Mouse (Mus musculus) neural tube, embryonic 13.5 days (tissue): ENCODE measurements around the gene Dnajc5. TPM values are rescaled to one million over a fixed set of nuclear protein-coding genes. Genes with fewer than 3 reads are reported as not detected.
A peak's percentile ranks its signal among the peaks of the same experiment; 100 is the strongest.

Experiments
- ATAC-seq: fragments of 200-750 bp; cut with Nextera tagmentation; 2 replicates; pipeline ENCODE4 v1.8.0; 2017; ENCODE audit warnings: low read depth, mild to moderate bottlenecking, moderate TSS enrichment, moderate library complexity
- H3K27ac ChIP-seq: fragments of 300-500 bp; sonication (generic); replicated peaks from 2 replicates; pipeline ENCODE4 v1.5.1; 2015; ENCODE audit warnings: moderate library complexity, mild to moderate bottlenecking, inconsistent platforms
- H3K27me3 ChIP-seq: fragments of 300-500 bp; sonication (generic); 2 replicates; pipeline ENCODE4 v1.6.1; 2015; ENCODE audit warnings: mild to moderate bottlenecking, inconsistent platforms
- H3K36me3 ChIP-seq: fragments of 300-500 bp; sonication (generic); 2 replicates; pipeline ENCODE4 v1.6.1; 2015; ENCODE audit warnings: mild to moderate bottlenecking, inconsistent platforms
- H3K4me1 ChIP-seq: fragments of 300-500 bp; sonication (generic); replicated peaks from 2 replicates; pipeline ENCODE4 v1.6.1; 2015; ENCODE audit warnings: inconsistent platforms
- H3K4me2 ChIP-seq: fragments of 300-500 bp; sonication (generic); 2 replicates; pipeline ENCODE4 v1.6.1; 2015; ENCODE audit warnings: inconsistent platforms, mild to moderate bottlenecking, moderate library complexity
- H3K4me3 ChIP-seq: fragments of 300-500 bp; sonication (generic); 2 replicates; pipeline ENCODE4 v1.5.1; 2015; ENCODE audit warnings: mild to moderate bottlenecking, inconsistent platforms
- H3K9ac ChIP-seq: fragments of 300-500 bp; sonication (generic); 2 replicates; pipeline ENCODE4 v1.6.1; 2015; ENCODE audit warnings: moderate library complexity, mild to moderate bottlenecking, inconsistent platforms
- H3K9me3 ChIP-seq: fragments of 300-500 bp; sonication (generic); 2 replicates; pipeline ENCODE4 v1.6.1; 2016; ENCODE audit warnings: inconsistent platforms
- WGBS: fragments of 180-500 bp; shearing (Covaris S2); methylation state at CpG from one replicate; pipeline ENCODE4 v1.1.7; 2015; 5-methylcytosine and 5-hydroxymethylcytosine counted together
- polyA plus RNA-seq: library from polyadenylated mRNA; unstranded; fragments of >200 nt; fragmentation: Nextera tagmentation; extraction: Ambion mirVana; gene quantifications from 2 replicates; pipeline ENCODE4 v1.2.1, GENCODE M21; 2015

The Dnajc5 gene
- polyA plus RNA-seq, 1 experiment from 2014 or later, result 192 TPM

DNA sequence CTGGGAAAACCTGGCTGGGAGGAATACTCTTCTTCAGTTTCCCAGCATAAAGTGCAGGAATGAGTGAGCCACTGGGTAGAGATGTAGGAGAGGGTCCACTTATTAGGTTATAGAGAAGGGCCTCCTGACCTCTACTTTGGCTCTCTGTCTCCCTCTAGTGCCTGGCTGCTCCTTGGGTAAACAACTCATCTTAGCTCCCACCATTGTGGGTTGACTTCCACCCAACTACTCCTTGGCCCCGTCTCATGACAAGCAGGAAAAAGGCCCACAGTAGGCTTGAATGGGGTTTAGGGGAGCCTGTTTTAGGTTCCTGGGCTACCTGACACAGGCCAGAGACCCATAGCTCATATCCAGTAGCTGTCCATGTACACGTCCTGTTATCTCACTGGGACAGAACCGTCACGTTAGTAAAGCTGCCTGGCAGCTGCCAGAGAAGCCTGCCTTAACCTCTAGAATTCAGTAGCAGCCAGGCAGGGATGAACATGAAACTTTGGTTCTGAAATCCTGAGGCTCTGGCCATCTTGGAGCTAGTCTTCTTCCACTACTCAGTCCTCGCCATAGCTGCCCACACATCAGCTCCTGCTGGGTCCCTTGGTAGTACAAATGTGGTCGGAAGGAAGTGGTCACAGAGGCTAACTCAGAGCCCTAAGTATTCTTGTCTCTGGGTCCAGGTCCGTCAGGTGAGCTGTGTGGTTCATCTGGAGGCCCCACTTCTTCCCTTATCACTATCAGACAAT lies 48.2 kb downstream of the Dnajc5 start:
- H3K4me3 ChIP-seq, result no peak overlapping the region
- H3K9ac ChIP-seq, result no peak overlapping the region
- no peak overlapping the region for H3K4me2 ChIP-seq
- no peak overlapping the region for H3K27ac ChIP-seq
- no peaks in the 10 kb centered on the region for H3K4me1 ChIP-seq
- H3K27me3 ChIP-seq, result no peaks in the 10 kb centered on the region
- ATAC-seq, result no peak
- 78% methylated on average over 7 of the region's 7 CpGs for WGBS
- H3K9me3 ChIP-seq, result no peaks in the 10 kb centered on the region
- H3K36me3 ChIP-seq, result peaks cover 23% of the 10 kb centered on the region

DNA sequence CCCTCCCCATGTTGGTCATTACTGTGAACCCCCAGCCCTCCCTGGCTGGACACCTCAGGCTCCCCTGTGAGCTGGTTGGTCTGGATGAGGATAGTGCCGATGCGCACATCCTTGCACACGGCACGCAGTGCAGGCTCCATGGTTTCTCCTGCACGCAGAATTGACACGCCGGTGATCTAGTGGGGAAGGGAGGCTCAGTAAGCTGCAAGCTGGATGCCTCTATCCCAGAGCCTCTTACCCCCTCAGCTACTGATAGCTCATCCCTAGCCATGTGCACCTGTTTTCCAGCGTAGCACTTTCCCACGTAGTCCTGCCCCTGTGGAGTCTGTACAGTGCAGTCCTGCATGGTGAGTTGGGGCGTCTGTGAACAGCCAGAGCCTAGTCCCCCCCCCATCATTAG lies 49.6 kb downstream of the Dnajc5 start:
- no peaks in the 10 kb centered on the region for H3K4me1 ChIP-seq
- peaks cover 37% of the 10 kb centered on the region for H3K36me3 ChIP-seq
- 92% methylated on average over 10 of the region's 10 CpGs for WGBS
- H3K9ac ChIP-seq, result no peak overlapping the region
- H3K27me3 ChIP-seq, result no peaks in the 10 kb centered on the region
- H3K4me3 ChIP-seq, result no peak overlapping the region
- H3K9me3 ChIP-seq, result no peaks in the 10 kb centered on the region
- no peak overlapping the region for H3K4me2 ChIP-seq
- no peak for ATAC-seq
- no peak overlapping the region for H3K27ac ChIP-seq

DNA sequence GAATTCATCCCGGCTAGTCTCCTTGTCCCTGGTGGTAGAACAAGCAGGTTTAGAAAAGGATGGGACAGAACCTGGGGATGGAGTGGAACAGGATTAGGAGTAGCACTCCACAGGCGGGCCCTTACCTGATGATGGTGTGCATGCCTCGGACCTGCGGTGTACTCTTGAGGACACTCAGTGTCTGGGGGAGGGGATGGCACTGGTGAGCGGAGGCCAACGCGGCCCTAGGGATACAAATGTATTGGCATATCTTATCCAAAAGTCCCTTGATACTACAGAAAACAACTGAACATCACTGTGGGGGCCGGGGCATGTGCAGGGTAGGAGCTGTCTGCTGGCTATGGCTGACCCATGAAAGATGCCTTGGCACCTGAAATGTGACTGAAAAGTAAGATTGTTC lies 50.1 kb downstream of the Dnajc5 start:
- Histone ChIP-seq H3K27ac (no peak overlapping the region), H3K4me2 (no peak overlapping the region), H3K36me3 (peaks cover 39% of the 10 kb centered on the region), H3K4me3 (no peak overlapping the region), H3K9ac (no peak overlapping the region), H3K9me3 (no peaks in the 10 kb centered on the region), H3K27me3 (no peaks in the 10 kb centered on the region), H3K4me1 (no peaks in the 10 kb centered on the region)
- no peak for ATAC-seq
- 89% methylated on average over 8 of the region's 8 CpGs for WGBS

DNA sequence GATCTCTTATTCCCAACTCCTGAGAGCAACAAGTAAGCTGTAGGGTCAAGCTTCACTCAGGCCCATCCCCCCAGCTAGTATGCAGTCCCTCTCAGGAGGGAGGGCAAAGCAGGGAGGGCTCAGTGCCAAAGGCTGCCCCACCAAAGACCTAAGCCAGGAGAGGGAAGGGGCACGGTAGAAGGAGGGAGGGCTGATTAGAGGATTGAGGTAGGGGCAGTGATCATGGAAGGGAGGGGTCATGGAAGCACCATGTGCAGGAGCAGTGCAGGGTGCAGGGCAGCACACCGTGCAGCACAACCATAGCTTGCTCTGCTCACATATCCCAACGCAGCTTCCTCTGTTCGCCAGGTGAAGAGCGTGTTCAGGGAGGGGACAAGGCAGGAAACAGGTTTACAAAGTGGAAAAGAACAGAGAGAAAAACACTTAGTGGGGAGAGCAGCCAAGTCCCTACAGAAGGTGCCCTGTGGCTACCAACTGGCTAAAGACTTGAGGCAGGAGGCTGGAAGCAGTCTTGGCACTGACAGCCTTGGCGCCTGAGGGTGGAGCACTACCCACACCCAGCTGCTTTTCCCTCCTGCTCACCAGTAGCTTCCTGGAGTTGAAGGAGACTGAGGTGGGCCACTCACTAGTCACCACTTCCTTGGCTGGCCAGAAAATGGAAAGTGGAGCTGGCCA lies 50.8 kb downstream of the Dnajc5 start:
- Histone ChIP-seq H3K4me2 (no peak overlapping the region), H3K9me3 (no peaks in the 10 kb centered on the region), H3K9ac (no peak overlapping the region), H3K27ac (no peak overlapping the region), H3K36me3 (peaks cover 39% of the 10 kb centered on the region), H3K27me3 (no peaks in the 10 kb centered on the region), H3K4me1 (no peaks in the 10 kb centered on the region), H3K4me3 (no peak overlapping the region)
- 76% methylated on average over 6 of the region's 6 CpGs for WGBS
- no peak for ATAC-seq

DNA sequence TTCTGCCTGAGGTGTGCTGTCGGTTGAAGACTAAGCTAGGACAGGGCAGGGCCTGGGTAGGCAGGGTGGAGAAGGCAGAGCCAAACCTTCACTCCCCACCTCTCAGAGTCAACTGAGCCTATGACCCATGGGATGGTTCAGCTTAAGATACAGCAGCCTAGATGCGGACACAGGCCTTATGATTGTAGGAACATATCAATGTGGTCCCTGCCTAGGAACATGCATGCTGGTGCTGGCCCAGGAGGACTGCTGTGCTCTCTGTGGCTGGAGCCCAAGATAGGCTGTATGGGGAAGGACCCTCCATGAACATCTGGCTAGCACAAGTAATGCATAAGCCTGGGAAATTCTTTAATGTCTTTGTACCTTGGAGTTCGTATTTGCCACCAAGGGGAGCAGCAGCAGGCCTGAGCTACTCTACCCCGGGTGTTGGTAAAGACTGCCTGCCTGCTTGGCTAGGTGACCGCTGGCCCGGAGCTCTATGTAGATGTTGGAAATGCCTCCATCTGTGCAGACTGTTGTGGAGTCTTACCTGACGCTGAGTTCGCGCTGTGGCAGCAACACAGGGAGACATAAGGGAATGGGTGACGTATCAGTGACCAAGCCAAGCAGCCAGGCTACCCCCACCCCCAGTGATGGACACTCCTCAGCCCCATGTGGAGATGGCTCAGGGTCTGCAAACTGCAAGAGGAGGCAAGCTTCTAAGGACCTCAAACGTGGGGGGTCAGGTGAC lies 51.8 kb downstream of the Dnajc5 start:
- peaks cover 39% of the 10 kb centered on the region for H3K36me3 ChIP-seq
- H3K27me3 ChIP-seq, result no peaks in the 10 kb centered on the region
- ATAC-seq, result no peak
- no peaks in the 10 kb centered on the region for H3K9me3 ChIP-seq
- H3K4me1 ChIP-seq, result peaks cover 7% of the 10 kb centered on the region
- no peak overlapping the region for H3K27ac ChIP-seq
- 91% methylated on average over 11 of the region's 11 CpGs for WGBS
- no peak overlapping the region for H3K9ac ChIP-seq
- no peak overlapping the region for H3K4me2 ChIP-seq
- H3K4me3 ChIP-seq, result no peak overlapping the region

DNA sequence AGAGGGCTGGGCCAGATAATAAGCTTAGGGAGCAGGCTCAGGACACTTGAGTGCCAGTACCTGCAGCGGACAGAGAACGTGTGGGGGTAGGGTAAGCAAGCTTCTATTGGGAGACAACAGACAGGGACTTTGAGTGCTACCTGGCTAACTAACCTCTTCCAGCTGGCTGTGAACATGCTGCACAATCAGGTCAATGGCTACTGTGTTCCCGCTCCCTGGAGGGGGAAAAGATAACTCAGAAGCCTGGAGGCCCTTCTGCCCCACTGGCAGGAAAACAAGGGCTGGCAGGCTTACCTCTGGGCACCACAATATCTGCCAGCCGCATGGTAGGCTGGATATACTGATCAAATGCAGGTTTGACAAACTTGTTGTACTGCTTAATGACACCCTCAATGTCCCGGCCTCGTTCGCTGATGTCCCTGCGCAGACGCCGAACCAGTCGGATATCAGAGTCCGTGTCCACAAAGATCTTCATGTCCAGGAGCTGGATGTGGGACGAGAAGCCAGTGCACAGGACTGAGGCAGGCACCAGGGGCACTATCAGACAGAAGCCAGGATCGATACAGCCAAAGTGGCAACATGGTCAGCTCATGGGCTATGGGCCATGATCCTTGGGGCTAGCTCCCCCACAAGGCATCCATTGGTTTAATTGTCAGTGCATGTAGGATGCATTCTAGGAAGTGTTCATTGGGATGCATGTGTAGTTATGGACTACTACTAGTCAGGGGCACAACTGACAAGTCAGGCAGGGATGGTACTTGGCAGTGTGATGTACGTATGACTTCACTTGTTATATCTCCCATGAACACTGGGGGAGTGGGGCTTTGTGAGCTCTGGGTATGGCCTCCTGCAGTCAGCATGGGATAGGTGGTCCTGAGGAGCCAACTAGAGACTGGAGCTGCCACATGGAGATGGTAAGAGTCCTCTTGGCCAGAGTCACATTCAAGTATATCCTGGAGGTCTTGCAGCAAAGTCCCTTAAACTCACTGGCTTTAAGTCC lies 52.9 kb downstream of the Dnajc5 start:
- Histone ChIP-seq H3K27ac (no peak overlapping the region), H3K27me3 (no peaks in the 10 kb centered on the region), H3K9me3 (no peaks in the 10 kb centered on the region), H3K4me2 (no peak overlapping the region), H3K4me3 (no peak overlapping the region), H3K9ac (no peak overlapping the region), H3K4me1 (peaks cover 18% of the 10 kb centered on the region), H3K36me3 (peaks cover 39% of the 10 kb centered on the region)
- WGBS, result 94% methylated on average over 15 of the region's 15 CpGs
- ATAC-seq, result no peak

DNA sequence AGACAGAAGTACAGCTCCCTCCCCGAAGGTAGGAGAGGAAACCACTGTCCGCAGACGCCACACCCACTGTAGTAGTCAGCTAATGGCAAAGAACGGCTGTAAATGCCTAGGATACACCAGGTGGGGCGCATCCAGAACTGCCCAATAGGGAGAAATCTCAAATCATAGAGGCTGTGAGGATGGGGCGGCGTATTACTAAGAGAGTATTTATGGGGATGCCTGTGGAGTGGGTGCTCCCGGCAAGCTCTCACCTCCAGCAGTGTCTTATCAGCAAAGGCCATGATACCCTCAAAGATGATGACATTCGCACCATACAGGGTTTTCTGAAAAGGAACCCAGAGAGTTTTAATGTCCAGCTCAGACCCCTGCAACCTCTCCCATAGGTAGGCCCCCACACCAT lies 53.7 kb downstream of the Dnajc5 start:
- Histone ChIP-seq H3K4me3 (no peak overlapping the region), H3K4me2 (no peak overlapping the region), H3K27me3 (no peaks in the 10 kb centered on the region), H3K9me3 (no peaks in the 10 kb centered on the region), H3K36me3 (peaks cover 39% of the 10 kb centered on the region), H3K27ac (no peak overlapping the region), H3K4me1 (peaks cover 25% of the 10 kb centered on the region), H3K9ac (no peak overlapping the region)
- ATAC-seq, result no peak
- 92% methylated on average over 9 of the region's 9 CpGs for whole genome bisulfite sequencing

DNA sequence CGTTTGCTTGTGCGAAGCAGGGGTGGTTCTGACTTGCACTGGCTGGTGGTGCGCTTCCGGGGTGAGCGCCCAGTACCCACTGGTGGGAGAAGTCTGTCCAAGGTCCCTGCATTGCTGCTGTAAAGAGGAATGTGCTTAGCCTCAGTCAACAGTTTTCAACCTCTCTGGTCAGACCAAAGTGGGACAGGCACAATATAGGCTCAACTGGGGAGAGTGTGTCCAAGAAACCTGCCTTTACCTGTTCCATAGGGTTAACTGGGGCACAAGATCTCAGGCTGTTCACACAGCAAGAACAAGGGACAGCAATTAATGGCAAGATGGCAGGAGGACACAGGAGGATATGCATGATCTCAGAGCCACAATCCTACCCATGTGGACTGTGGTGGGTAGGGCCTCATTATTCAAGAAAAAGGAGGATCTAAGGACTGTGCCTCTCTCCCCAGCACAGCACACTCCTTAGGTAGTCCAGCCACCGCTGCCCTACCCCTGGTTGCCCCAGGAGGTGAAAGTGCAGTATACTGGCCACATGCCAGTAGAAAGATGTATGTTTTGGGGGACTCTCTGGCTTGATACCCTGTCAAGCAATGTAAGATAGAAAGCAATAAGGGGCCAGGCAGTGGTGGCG lies 54.7 kb downstream of the Dnajc5 start:
- Histone ChIP-seq H3K27ac (no peak overlapping the region), H3K9ac (no peak overlapping the region), H3K36me3 (peaks cover 34% of the 10 kb centered on the region), H3K4me3 (no peak overlapping the region), H3K27me3 (no peaks in the 10 kb centered on the region), H3K4me1 (peaks cover 34% of the 10 kb centered on the region), H3K4me2 (no peak overlapping the region), H3K9me3 (no peaks in the 10 kb centered on the region)
- ATAC-seq, result no peak
- 89% methylated on average over 7 of the region's 7 CpGs for WGBS

DNA sequence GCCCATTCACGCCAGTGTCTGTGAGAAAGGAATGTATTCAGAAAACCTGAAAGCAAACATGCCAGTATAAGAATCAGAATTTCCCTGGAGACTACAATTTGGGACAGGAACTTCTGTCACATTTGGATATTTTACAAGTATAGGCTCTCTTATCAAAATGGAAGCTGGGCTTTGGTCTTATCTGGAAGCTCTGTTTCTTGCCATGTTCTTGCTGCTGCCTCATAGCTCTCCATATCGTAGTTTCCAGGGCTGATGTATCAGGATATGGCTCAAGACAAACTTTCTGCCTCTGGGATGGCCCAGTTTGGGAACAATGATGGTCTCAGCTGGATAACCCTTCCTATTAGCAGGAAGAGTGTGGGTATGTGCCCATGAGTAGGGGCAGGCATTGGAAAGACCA lies 56.3 kb downstream of the Dnajc5 start:
- H3K36me3 ChIP-seq, result peaks cover 34% of the 10 kb centered on the region
- no peaks in the 10 kb centered on the region for H3K27me3 ChIP-seq
- 99% methylated on average over 2 of the region's 2 CpGs for WGBS
- no peak for ATAC-seq
- H3K9me3 ChIP-seq, result no peaks in the 10 kb centered on the region
- H3K4me3 ChIP-seq, result no peak overlapping the region
- no peak overlapping the region for H3K27ac ChIP-seq
- peaks cover 44% of the 10 kb centered on the region for H3K4me1 ChIP-seq
- H3K4me2 ChIP-seq, result no peak overlapping the region
- H3K9ac ChIP-seq, result no peak overlapping the region

DNA sequence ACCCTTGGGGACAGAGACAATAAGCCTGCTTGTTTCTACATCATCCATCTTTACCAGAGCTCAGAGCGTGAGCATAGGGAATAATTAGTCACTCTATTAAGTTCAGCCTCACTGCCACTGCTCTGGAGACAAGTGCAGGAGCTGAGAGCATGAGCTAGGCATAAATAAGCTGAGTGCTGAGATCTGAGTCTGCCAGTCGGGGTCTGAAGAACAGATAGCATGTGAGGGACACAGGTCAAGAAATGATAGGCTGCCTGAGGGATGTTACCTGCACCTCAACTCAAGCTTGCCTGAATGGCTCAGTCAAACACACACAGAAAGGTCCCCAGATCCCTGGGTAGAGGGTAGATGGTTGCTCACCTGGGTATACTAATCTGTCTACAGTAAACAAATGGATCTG lies 56.8 kb downstream of the Dnajc5 start:
- no peak for ATAC-seq
- H3K9me3 ChIP-seq, result no peaks in the 10 kb centered on the region
- peaks cover 46% of the 10 kb centered on the region for H3K4me1 ChIP-seq
- H3K36me3 ChIP-seq, result peaks cover 29% of the 10 kb centered on the region
- no peak overlapping the region for H3K9ac ChIP-seq
- H3K4me3 ChIP-seq, result no peak overlapping the region
- 41% methylated on average over 2 of the region's 2 CpGs for WGBS
- H3K27me3 ChIP-seq, result no peaks in the 10 kb centered on the region
- H3K27ac ChIP-seq, result no peak overlapping the region
- H3K4me2 ChIP-seq, result no peak overlapping the region

DNA sequence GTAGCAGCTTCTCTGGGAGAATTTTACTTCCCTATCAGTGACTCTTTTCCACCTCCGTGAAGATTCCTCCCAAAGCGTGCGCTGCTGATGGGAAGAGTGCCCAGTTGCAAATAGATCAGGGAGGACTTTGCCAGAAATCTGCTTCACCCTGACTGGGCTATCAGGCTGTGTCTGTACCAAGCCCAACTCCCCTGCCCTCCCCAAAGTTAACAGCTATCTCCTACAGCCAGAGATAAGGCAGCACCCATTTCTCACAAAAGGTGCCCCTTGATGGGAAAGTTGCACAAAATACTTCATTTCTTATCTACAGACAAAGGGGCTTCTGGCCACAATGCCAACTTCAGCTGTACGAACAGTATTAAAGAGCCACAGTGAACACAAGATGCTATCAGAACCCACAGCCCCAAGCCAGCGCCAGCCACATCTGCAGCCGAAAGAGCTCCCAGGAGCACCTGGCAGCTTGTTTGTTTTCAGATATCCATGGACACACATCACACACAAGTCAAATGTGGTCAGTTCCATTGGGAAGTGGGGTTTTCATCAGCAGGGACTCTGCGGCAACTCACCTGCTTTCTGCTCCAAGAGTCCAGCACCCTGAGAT lies 57.8 kb downstream of the Dnajc5 start:
- 85% methylated on average over 7 of the region's 7 CpGs for WGBS
- H3K4me1 ChIP-seq, result peaks cover 52% of the 10 kb centered on the region

More for the DNA sequence above, 57.8 kb downstream of the Dnajc5 start:
- Histone ChIP-seq H3K27me3 (no peaks in the 10 kb centered on the region), H3K4me3 (no peak overlapping the region), H3K36me3 (peaks cover 24% of the 10 kb centered on the region), H3K9me3 (no peaks in the 10 kb centered on the region), H3K27ac (no peak overlapping the region), H3K4me2 (no peak overlapping the region), H3K9ac (0 out of 2 replicates have a peak overlapping the region, but pooled peaks have one; percentile 1)
- ATAC-seq, result no peak
